Mouse (Mus musculus) limb, embryonic 10.5 days (tissue): ENCODE data around the gene Scand1. TPM values are rescaled to one million over a fixed set of nuclear protein-coding genes. Genes with fewer than 3 reads are reported as not detected.

Experiments
- DNase-seq: peaks from one replicate; pipeline ENCODE4 v3.0.0-alpha.2; 2017; ENCODE audit warnings: low spot score
- H3K27ac ChIP-seq: fragments of 300-500 bp; sonication (generic); 2 replicates; pipeline ENCODE4 v1.5.1; 2016; ENCODE audit warnings: mild to moderate bottlenecking
- H3K27me3 ChIP-seq: fragments of 300-500 bp; sonication (generic); 2 replicates; pipeline ENCODE4 v1.6.1; 2016; ENCODE audit warnings: low read depth, mild to moderate bottlenecking; ENCODE audit not compliant: poor library complexity, severe bottlenecking
- H3K36me3 ChIP-seq: fragments of 300-500 bp; sonication (generic); 2 replicates; pipeline ENCODE4 v1.6.1; 2016; ENCODE audit warnings: mild to moderate bottlenecking, moderate library complexity
- H3K4me1 ChIP-seq: fragments of 300-500 bp; sonication (generic); 2 replicates; pipeline ENCODE4 v1.6.1; 2016
- H3K4me3 ChIP-seq: fragments of 300-500 bp; sonication (generic); 2 replicates; pipeline ENCODE4 v1.5.1; 2016; ENCODE audit warnings: mild to moderate bottlenecking, moderate library complexity
- H3K9me3 ChIP-seq: fragments of 300-500 bp; sonication (generic); replicated peaks from 2 replicates; pipeline ENCODE4 v1.6.1; 2016; ENCODE audit warnings: mild to moderate bottlenecking
- whole genome bisulfite sequencing: fragments of 180-500 bp; shearing (Covaris S2); methylation state at CpG from one replicate; pipeline ENCODE4 v1.1.7; 2016; 5-methylcytosine and 5-hydroxymethylcytosine counted together
- polyA plus RNA-seq: library from polyadenylated mRNA; unstranded; fragments of >200 nt; fragmentation: Nextera tagmentation; extraction: Ambion mirVana; gene quantifications from 2 replicates; pipeline ENCODE4 v1.2.1, GENCODE M21; 2016

The Scand1 gene
- 53.3 and 61.0 TPM in 2 replicates for polyA plus RNA-seq

- peaks cover 29% of the 10 kb centered on the region for H3K36me3 ChIP-seq
- peak within 1 kb of the TSS; percentile 99 for H3K27ac ChIP-seq
- no peaks in the 10 kb centered on the region for H3K9me3 ChIP-seq
- H3K27me3 ChIP-seq: no peaks in the 10 kb centered on the region
- peak within 1 kb of the TSS; percentile 92 for H3K4me3 ChIP-seq
- 0% methylated on average over 49 of the region's 49 CpGs for WGBS
- DNase-seq: peak; percentile 90
- H3K4me1 ChIP-seq: peaks cover 20% of the 10 kb centered on the region
Measured at GRCm38 (mm10) chr2:156312297-156312897, at the start of gene Scand1, which contains the start of gene Cnbd2. Gene Scand1 (minus strand): TSS chr2:156312704. Gene Cnbd2 (plus strand): TSS chr2:156312299.

GRCm38 (mm10) chr2:156356031-156356430 lies 43.5 kb upstream of the Scand1 start:
- Histone ChIP-seq H3K27me3 (no peaks in the 10 kb centered on the region), H3K27ac (no peak overlapping the region), H3K4me3 (no peak overlapping the region), H3K4me1 (no peaks in the 10 kb centered on the region), H3K36me3 (no peaks in the 10 kb centered on the region), H3K9me3 (no peaks in the 10 kb centered on the region)
- WGBS: 78% methylated on average over 7 of the region's 7 CpGs
- no peak for DNase-seq

GRCm38 (mm10) chr2:156353265-156353692 lies 40.8 kb upstream of the Scand1 start:
- Histone ChIP-seq H3K4me3 (no peak overlapping the region), H3K27me3 (no peaks in the 10 kb centered on the region), H3K4me1 (no peaks in the 10 kb centered on the region), H3K9me3 (no peaks in the 10 kb centered on the region), H3K27ac (no peak overlapping the region), H3K36me3 (no peaks in the 10 kb centered on the region)
- DNase-seq: no peak
- 63% methylated on average over 7 of the region's 7 CpGs for WGBS

GRCm38 (mm10) chr2:156352413-156353165 lies 40.1 kb upstream of the Scand1 start:
- no peak for DNase-seq
- Histone ChIP-seq H3K36me3 (no peaks in the 10 kb centered on the region), H3K4me1 (no peaks in the 10 kb centered on the region), H3K9me3 (no peaks in the 10 kb centered on the region), H3K4me3 (no peak overlapping the region), H3K27me3 (no peaks in the 10 kb centered on the region), H3K27ac (no peak overlapping the region)
- 80% methylated on average over 8 of the region's 8 CpGs for WGBS

GRCm38 (mm10) chr2:156351243-156351642 lies 38.7 kb upstream of the Scand1 start:
- Histone ChIP-seq H3K4me1 (no peaks in the 10 kb centered on the region), H3K27me3 (no peaks in the 10 kb centered on the region), H3K36me3 (no peaks in the 10 kb centered on the region), H3K27ac (no peak overlapping the region), H3K4me3 (no peak overlapping the region), H3K9me3 (no peaks in the 10 kb centered on the region)
- no peak for DNase-seq
- WGBS: 81% methylated on average over 7 of the region's 7 CpGs

GRCm38 (mm10) chr2:156349286-156349848 lies 36.9 kb upstream of the Scand1 start:
- Histone ChIP-seq H3K27ac (no peak overlapping the region), H3K27me3 (no peaks in the 10 kb centered on the region), H3K36me3 (no peaks in the 10 kb centered on the region), H3K4me1 (no peaks in the 10 kb centered on the region), H3K4me3 (no peak overlapping the region), H3K9me3 (no peaks in the 10 kb centered on the region)
- DNase-seq: no peak
- WGBS: 91% methylated on average over 4 of the region's 4 CpGs

- no peak for DNase-seq
- Histone ChIP-seq H3K4me1 (no peaks in the 10 kb centered on the region), H3K9me3 (no peaks in the 10 kb centered on the region), H3K4me3 (no peak overlapping the region), H3K27ac (no peak overlapping the region), H3K36me3 (no peaks in the 10 kb centered on the region), H3K27me3 (no peaks in the 10 kb centered on the region)
- 80% methylated on average over 4 of the region's 4 CpGs for WGBS
Measured at GRCm38 (mm10) chr2:156348812-156349211, 36.3 kb upstream of the Scand1 start.

GRCm38 (mm10) chr2:156344775-156345532 lies 32.5 kb upstream of the Scand1 start:
- H3K4me1 ChIP-seq: no peaks in the 10 kb centered on the region
- DNase-seq: no peak

GRCm38 (mm10) chr2:156340078-156340477 lies 27.6 kb upstream of the Scand1 start:
- Histone ChIP-seq H3K9me3 (no peaks in the 10 kb centered on the region), H3K27me3 (no peaks in the 10 kb centered on the region), H3K27ac (no peak overlapping the region), H3K4me3 (no peak overlapping the region), H3K36me3 (no peaks in the 10 kb centered on the region), H3K4me1 (no peaks in the 10 kb centered on the region)
- DNase-seq: no peak
- 89% methylated on average over 4 of the region's 4 CpGs for WGBS

More at GRCm38 (mm10) chr2:156344775-156345532, 32.5 kb upstream of the Scand1 start:
- WGBS: 60% methylated on average over 12 of the region's 12 CpGs
- Histone ChIP-seq H3K9me3 (no peaks in the 10 kb centered on the region), H3K4me3 (no peak overlapping the region), H3K27ac (no peak overlapping the region), H3K36me3 (no peaks in the 10 kb centered on the region), H3K27me3 (no peaks in the 10 kb centered on the region)

- Histone ChIP-seq H3K4me1 (no peaks in the 10 kb centered on the region), H3K36me3 (no peaks in the 10 kb centered on the region), H3K27ac (no peak overlapping the region), H3K4me3 (no peak overlapping the region), H3K27me3 (no peaks in the 10 kb centered on the region), H3K9me3 (no peaks in the 10 kb centered on the region)
- 84% methylated on average over 7 of the region's 7 CpGs for WGBS
- no peak for DNase-seq
Measured at GRCm38 (mm10) chr2:156331446-156331965, 19.0 kb upstream of the Scand1 start.

- 47% methylated on average over 1 of the region's 1 CpGs for WGBS
- no peaks in the 10 kb centered on the region for H3K9me3 ChIP-seq
- H3K4me3 ChIP-seq: no peak overlapping the region
- no peak for DNase-seq
- no peaks in the 10 kb centered on the region for H3K27me3 ChIP-seq
- no peaks in the 10 kb centered on the region for H3K4me1 ChIP-seq
- no peaks in the 10 kb centered on the region for H3K36me3 ChIP-seq
- H3K27ac ChIP-seq: no peak overlapping the region
Measured at GRCm38 (mm10) chr2:156330681-156331080, 18.2 kb upstream of the Scand1 start.

GRCm38 (mm10) chr2:156324681-156325080 lies 12.2 kb upstream of the Scand1 start:
- Histone ChIP-seq H3K27ac (no peak overlapping the region), H3K4me3 (no peak overlapping the region), H3K9me3 (no peaks in the 10 kb centered on the region)

More at GRCm38 (mm10) chr2:156324681-156325080, 12.2 kb upstream of the Scand1 start:
- 43% methylated on average over 5 of the region's 5 CpGs for WGBS
- H3K4me1 ChIP-seq: peaks cover 8% of the 10 kb centered on the region; the same call in 1 of the 2 replicates
- no peaks in the 10 kb centered on the region for H3K27me3 ChIP-seq
- no peak for DNase-seq
- H3K36me3 ChIP-seq: 0 out of 2 replicates have a peak, but pooled peaks cover 5% of the 10 kb centered on the region
